ENCODE assay signal across 14 mouse cellular contexts in genomic region chr9:64798859-64799258, GRCm38 (mm10).
"Had no signal": no experiment of that assay in that cellular context is flagged by ENCODE, and none has a peak within 500 bp of the region (broad histone marks: within the 10 kb centered on the region; RNA-seq: fewer than 3 reads in every experiment).

No protein-coding gene starts in this region.

- H3K27me3 ChIP-seq: kidney, embryonic 15.5 days; limb, embryonic 12.5 days; neural tube, embryonic 13.5 days had no signal

- H3K4me1 ChIP-seq: kidney, embryonic 15.5 days; midbrain, embryonic 10.5 days; neural tube, embryonic 13.5 days had no signal

- H3K27ac ChIP-seq: kidney, embryonic 15.5 days; left cerebral cortex, adult 2 months; limb, embryonic 12.5 days; midbrain, embryonic 10.5 days; neural tube, embryonic 13.5 days had no signal

- DNase-seq: kidney, adult 2 months; kidney, postnatal 14 days; lung, adult 2 months; lung, postnatal 36 days; right cerebral cortex, postnatal 14 days; thymus, postnatal 36 days had no signal

- ATAC-seq: intestine, embryonic 16.5 days; lung, postnatal 0 days; midbrain, embryonic 16.5 days had no signal

- H3K9me3 ChIP-seq: kidney, embryonic 15.5 days; midbrain, embryonic 10.5 days; neural tube, embryonic 13.5 days had no signal

- H3K4me2 ChIP-seq: kidney, embryonic 15.5 days; limb, embryonic 12.5 days; neural tube, embryonic 13.5 days had no signal

- H3K36me3 ChIP-seq: kidney, embryonic 15.5 days; limb, embryonic 12.5 days; midbrain, embryonic 10.5 days; neural tube, embryonic 13.5 days had no signal

- H3K4me3 ChIP-seq: kidney, embryonic 15.5 days; left cerebral cortex, adult 2 months; limb, embryonic 12.5 days; midbrain, embryonic 10.5 days; neural tube, embryonic 13.5 days had no signal

- H3K9ac ChIP-seq: kidney, embryonic 15.5 days; limb, embryonic 12.5 days; neural tube, embryonic 13.5 days had no signal
